Mouse (Mus musculus) heart, postnatal 4 days (tissue): ENCODE results near the gene Cacna2d2. TPM values are rescaled to one million over a fixed set of nuclear protein-coding genes. Genes with fewer than 3 reads are reported as not detected.

Experiments used
- DNase-seq: peaks from one replicate; pipeline ENCODE4 v3.0.0; 2021
- total RNA-seq, 2 experiments: library from RNA; stranded (reverse); gene quantifications; 2 replicates each; pipeline ENCODE4 v1.2.3; 2021

Gene Cacna2d2
- 10 to 100 TPM; 21.2 to 23.1 TPM for total RNA-seq

DNA sequence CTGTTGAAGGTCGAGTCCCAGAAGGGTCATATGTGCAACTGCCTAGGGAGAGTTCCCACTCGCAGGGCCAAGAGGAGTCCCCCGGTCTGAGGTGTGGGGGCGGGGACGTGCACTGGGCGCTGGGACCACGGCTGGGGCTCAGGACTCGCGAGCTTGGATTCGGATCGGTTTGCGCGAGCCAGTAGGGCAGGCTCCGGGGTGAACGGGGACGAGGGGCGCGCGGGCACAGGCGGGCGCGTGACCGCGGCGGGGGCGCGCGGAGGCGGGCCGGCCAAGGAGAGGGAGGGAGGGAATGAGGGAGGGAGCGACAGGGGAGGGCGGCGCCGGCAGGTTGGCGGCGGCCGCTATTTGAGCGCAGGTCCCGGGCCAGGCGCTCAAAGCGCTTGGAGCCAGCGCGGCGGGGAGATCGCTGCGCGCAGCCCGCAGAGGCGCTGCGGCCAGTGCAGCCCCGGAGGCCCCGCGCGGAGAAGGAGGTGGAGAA is at the start of gene Cacna2d2:
Gene Cacna2d2 (plus strand): TSS at position 122 of the 481 bp plus-strand sequence.
- DNase-seq: peak; percentile 69

- DNase-seq: no peak
Observed at GRCm38 (mm10) chr9:107354826-107355225, 44.6 kb upstream of the Cacna2d2 start.

GRCm38 (mm10) chr9:107355870-107356765 is 43.3 kb upstream of the Cacna2d2 start:
- DNase-seq: peak; percentile 77

DNA sequence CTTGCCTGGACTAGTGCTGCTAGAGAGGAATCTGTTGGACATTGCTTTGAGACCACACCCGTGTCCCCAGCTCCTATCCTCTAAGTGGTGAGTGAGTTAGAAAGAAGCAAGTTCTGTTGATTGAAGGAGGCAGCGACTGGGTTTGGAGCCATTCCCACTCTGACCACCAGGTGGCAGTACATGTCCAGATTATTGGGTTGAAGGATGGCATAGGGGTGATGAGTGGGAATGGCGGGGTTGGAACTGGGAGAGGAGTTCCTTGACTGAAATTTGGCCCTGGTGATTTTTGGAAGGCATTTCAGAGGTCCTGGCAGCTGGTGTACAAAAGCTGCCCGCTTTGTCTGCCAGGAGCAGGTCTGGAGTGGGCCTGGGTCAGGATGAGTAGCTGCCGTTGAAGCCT is 41.8 kb upstream of the Cacna2d2 start:
- peak; percentile 90 for DNase-seq

DNA sequence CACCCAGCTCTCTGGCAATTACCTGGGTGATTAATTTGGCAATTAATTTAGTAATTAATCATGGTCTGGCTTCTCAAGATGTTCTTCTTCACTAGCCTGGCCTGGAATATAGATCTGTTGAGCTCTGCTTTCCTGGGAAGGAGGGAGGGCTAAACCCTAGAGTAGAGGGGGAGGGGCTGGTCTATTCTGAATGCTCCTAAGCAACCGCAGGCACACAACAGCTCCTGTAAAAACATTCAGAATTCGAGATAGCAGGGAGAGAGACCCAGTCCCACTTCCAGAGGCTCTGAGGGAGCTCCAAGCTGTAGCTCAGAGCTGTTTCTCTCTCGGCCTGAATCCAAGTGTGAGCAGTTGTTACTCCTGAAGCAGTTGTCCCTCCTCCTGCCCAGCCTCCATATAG is 38.4 kb upstream of the Cacna2d2 start:
- DNase-seq: no peak

- DNase-seq: peak; percentile 74
Observed at GRCm38 (mm10) chr9:107366644-107367043, 32.8 kb upstream of the Cacna2d2 start.

GRCm38 (mm10) chr9:107368302-107368701 is 31.1 kb upstream of the Cacna2d2 start:
- no peak for DNase-seq

DNA sequence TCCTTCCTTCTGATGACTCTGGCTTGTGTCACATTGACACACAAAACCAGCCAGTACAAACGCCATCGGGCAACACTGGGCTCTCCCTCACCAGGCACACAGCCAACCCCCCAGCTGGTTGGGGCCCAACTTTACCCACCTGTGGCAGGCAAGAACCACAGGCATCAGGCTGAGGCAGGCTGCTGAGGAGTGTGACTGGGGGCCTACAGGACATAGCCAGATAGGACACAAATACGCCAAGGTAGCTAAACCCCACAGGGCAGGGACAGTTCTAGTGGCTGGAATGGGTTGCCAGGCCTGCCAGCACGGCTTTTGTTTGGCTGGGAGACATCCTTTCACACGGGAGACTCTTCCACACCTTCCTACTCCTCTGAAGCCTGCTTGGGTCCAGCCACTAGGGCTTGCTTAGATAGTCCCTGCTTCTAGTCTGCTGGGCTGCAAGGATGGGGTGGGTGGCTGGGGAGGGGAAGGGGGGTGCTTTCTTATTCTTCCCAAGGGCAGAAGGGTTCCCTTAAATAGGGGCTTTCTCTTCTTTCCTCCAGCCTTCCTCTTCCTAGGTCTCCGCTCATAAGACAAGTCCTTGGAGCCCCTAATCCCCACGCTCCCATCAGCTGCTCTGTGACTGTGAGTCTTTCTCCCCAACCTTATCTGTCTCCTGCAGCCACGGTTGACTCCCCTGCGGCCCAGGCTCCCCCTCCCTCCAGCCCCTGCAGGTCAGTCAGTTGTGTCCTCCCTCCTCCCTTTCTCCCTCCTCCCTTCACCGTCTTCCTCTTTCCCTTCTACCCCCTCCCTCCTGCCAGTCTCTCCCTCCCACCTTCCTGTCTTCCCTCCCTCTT is 29.9 kb upstream of the Cacna2d2 start:
- no peak for DNase-seq

DNA sequence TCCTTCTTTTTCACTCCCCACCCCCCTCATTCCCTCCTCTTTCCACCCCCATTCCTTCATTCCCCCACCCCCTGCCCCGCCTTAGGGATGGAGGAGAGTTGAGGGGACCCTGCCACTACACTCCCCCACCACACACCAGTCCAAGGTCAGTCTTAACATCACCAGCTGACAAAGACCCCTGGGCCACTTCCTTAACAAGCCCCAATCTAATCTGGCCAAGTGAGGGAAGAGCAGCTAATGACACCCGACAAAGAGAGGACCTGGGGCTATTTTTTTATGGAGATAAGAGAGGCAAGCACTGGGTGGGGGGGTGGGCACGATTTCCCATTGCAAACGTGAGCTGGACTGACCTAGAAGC is 29.3 kb upstream of the Cacna2d2 start:
- no peak for DNase-seq

DNA sequence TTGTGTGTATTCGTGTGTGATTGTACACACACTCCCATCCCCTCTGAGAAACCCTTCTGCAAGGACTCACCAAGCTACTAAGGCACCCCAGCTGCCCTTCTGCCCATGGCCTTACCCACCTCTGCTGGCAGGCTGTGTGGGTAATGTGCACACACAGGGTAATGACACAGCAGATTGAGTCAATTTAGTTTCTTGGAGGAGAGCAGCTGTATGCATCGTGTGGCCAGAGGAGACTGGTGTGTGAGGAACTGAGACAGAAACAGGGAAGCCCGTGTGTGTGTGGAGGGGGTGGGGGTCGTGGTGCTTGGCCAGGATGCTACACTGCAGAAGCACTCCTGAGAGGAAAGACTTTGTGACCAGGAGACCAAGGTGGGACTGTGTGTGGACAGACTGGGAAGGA is 27.0 kb upstream of the Cacna2d2 start:
- DNase-seq: no peak

GRCm38 (mm10) chr9:107374623-107375022 is 24.8 kb upstream of the Cacna2d2 start:
- DNase-seq: peak; percentile 25

GRCm38 (mm10) chr9:107375451-107375850 is 24.0 kb upstream of the Cacna2d2 start:
- no peak for DNase-seq

DNA sequence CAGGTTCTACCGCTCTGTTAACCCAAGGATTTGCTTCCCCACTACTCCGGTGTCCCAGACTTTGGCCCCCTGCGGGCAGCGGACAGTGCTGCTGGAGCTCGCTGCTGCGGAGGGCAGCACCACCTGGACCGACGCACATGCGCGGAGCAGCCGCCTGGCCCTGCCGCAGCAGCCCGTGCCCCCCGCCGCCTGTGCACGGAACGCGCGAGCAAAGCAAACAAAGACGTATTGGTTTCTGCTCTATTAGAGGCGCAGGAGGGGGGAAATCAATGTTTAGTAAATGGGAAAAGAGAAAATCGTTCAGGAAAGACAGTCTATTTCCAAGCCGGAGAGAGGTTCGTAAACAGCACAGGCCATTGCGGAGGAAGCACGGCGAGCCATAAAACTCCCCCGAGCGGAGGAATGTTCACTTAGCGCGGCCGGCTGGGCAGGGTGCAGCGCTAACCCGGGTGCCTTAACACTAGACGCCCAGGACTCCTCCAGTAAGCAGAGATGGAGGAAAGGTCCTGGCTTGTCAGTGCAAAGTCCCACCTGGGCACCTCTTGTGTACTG is 21.4 kb upstream of the Cacna2d2 start:
- DNase-seq: no peak

GRCm38 (mm10) chr9:107381723-107382122 is 17.7 kb upstream of the Cacna2d2 start:
- DNase-seq: peak; percentile 72

DNA sequence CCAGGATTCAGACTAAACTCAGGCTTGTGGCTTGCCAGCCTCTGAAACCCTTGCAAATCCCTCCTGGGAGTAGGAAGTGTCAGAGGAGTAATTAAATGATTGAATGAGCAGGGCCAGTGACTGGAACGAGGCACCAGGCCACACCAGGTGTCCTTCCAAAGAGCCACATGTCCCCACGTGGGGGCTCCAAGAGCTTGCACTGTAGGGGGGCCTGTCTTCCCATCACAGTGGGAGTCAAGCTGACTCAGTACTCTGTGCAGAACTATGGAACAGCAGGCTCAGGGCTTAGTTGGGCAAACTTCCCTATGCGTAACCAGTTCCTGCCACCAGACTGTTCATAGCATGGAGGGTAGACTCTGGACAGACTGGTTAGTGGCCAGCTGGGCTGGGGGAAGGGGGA is 15.0 kb upstream of the Cacna2d2 start:
- DNase-seq: no peak

DNA sequence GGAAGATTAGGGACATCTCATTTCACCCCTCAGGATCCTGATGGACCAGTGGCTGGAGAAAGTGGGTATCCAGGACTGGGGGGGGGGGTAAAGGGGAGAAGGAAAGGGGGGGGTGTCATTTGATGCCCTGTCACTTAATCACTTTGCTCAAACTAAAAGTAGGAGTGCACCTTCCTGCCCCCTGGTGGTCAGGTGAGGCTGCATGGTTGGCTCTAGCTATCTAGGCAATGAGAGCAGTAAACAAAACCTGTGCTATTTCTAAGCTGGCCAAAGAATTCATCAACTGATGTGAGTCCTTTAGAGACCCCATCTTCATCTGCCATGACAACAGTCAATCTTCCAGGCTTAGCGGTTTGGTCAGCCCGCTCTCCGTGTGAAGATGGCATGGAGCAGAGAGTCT is 12.7 kb upstream of the Cacna2d2 start:
- peak; percentile 22 for DNase-seq

GRCm38 (mm10) chr9:107387708-107388107 is 11.7 kb upstream of the Cacna2d2 start:
- no peak for DNase-seq

DNA sequence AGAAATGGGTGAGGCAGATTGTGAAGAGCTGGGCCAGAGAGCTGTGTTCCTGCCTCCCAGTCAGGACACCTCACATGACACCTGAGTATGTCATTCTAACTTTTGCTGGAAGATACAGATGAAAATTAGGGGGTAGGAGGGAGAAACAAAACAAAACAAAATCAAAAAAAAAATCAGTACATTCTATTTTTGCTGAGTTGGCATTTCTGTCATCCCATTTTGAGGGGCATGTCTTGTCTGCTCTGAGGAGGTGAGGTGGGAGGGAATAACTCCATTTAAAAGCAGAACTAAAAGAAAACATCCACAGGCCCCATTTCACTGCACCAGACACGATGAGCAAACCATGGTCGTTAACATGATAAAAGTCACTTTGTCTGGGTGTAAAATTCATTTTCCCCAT is 11.1 kb upstream of the Cacna2d2 start:
- no peak for DNase-seq

GRCm38 (mm10) chr9:107396397-107396796 is 3.0 kb upstream of the Cacna2d2 start:
- DNase-seq: no peak

DNA sequence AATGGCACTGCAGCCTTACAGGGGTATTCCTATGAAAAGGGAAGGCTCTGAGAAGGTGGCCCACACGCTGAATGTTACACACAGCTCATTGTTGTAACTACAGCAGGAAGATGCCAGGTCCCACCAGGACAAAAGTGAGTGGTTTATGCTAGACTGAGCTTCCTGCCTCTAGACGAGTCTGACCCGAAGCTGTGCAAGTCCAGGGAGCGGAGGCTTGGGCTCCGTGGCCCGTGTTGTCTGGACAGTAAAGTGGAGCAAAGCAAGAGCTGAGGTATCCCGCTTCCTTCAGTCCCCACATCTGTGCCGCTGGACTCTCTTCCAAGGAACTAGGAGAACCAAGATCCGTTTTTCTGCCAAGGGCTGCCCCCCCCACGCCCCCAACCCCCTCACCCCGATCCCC is 444 bp upstream of the Cacna2d2 start:
- no peak for DNase-seq

- peak; percentile 10 for DNase-seq
Observed at GRCm38 (mm10) chr9:107400060-107400511, 674 bp downstream of the Cacna2d2 start.

DNA sequence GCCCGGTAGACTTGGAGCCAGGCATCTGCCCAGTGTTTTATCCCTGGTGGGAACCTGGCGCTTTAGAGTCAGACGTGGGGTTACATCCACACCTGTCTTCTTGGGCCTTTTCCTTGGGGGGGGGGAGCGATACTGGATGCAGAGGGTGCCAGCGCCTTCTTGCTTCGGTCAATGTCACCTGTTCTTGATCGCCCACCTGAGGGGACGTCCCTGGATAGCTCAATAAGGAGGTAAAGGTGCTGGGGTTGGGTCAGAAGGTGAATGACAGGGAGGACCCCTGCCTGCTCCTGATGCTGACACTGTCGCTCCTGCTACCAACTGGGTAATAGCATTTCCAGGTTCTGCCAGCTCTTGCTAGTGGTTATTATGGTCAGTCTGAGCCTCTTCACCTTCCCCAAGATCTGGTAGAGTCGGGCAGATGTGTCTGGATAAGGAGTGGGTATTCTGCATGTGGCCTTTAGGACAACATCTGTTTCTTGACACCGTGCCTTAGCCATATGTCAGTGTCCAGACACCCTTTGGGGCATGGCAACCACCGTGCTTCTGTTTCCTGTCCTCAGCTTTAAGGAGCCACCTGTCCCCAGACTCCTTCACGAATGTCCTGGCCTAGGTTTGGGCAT is 1.4 kb downstream of the Cacna2d2 start:
- DNase-seq: no peak
